Mouse (Mus musculus): ENCODE data around the gene Atp5g2. TPM values are rescaled to one million over a fixed set of nuclear protein-coding genes. Genes with fewer than 3 reads are reported as not detected.
"Not testable (repeated sequence)": the region's sequence is repeated elsewhere in the genome, so short reads cannot be mapped to it uniquely, and the experiment has no call there.

Atp5g2 gene
- total RNA-seq, 2 experiments from 2014 or later: 94.3 to 135 TPM

- peak; percentile 93 for ATAC-seq (replicated peaks; ENCODE audit: low FRiP score, low TSS enrichment, poor library complexity, severe bottlenecking)
Measured at GRCm38 (mm10) chr15:102670767-102671575, 1.2 kb downstream of the Atp5g2 start.

GRCm38 (mm10) chr15:102670281-102670680, 1.9 kb downstream of the Atp5g2 start:
- no peak for ATAC-seq (replicated peaks; ENCODE audit: low FRiP score, low TSS enrichment, poor library complexity, severe bottlenecking)

GRCm38 (mm10) chr15:102669571-102669970, 2.6 kb downstream of the Atp5g2 start:
- no peak for ATAC-seq (replicated peaks; ENCODE audit: low FRiP score, low TSS enrichment, poor library complexity, severe bottlenecking)

GRCm38 (mm10) chr15:102665494-102665893, 6.7 kb downstream of the Atp5g2 start:
- ATAC-seq (replicated peaks; ENCODE audit: low FRiP score, low TSS enrichment, poor library complexity, severe bottlenecking): peak; percentile 96

DNA sequence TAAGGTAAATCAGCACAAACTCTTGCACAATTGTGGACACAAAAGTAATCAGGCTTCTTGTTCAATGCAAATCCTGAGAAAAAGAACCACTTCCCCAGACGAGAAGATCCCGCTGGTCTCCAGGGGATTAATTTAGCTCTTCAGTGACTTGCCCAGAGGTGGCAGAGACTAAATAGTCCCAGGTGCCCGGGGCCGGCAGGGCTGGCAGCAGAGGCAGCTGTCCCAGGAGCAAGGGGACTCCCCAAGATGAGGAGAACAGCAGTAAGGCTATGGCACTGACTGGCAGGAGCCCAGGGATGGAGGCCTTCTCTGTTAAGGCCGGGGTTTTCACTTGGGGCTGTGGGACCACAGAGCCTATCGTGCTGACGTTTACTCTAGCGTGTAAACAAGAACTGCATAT, 8.3 kb downstream of the Atp5g2 start:
- no peak for ATAC-seq (replicated peaks; ENCODE audit: low FRiP score, low TSS enrichment, poor library complexity, severe bottlenecking)

GRCm38 (mm10) chr15:102662601-102663000, 9.6 kb downstream of the Atp5g2 start:
- ATAC-seq (replicated peaks; ENCODE audit: low FRiP score, low TSS enrichment, poor library complexity, severe bottlenecking): not testable (repeated sequence)

DNA sequence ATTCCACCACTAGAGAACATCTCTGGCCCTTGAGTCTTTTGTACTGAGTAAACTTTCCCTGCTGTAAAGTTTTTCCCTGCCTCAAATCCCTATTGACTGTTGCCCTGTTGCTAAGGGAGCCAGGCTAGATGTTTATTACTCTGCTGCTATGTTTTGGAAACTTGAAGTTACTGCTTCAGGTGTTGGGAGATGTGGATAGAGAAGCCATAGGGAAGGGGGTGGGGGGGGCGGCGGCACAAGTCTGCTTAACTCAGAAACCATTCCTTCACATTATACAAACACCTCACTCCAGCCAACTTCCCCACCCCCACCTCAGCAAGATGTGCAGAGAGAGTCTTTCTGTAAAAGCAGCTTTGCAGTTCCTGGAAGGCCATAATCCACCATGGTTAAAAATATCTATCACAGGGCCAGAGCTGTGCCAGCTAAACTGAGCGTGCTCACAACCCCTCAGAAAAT, 14.2 kb downstream of the Atp5g2 start:
- ATAC-seq (replicated peaks; ENCODE audit: low FRiP score, low TSS enrichment, poor library complexity, severe bottlenecking): no peak

DNA sequence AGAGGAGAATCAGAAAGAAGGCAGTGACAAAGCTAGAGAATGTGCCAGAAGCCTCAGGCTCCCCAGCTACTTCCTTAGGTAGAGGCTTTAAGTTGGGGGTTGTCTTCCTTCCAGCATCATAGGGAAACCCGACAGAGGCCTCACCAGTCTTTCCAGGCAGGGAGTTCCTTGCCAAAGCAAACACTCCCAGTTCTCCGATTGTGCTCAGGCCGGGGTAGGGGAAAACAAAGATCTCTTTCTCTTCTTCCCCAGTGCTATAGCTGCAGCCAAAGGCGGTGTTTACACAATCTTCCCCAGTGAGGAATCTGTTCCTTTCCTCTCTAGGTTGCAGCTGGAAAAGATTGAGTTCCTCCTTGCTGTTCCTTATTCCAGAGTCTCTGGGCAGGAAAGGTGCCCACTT, 15.5 kb downstream of the Atp5g2 start:
- no peak for ATAC-seq (replicated peaks; ENCODE audit: low FRiP score, low TSS enrichment, poor library complexity, severe bottlenecking)

GRCm38 (mm10) chr15:102651928-102652660, 20.1 kb downstream of the Atp5g2 start:
- ATAC-seq (replicated peaks; ENCODE audit: low FRiP score, low TSS enrichment, poor library complexity, severe bottlenecking): not testable (repeated sequence)

DNA sequence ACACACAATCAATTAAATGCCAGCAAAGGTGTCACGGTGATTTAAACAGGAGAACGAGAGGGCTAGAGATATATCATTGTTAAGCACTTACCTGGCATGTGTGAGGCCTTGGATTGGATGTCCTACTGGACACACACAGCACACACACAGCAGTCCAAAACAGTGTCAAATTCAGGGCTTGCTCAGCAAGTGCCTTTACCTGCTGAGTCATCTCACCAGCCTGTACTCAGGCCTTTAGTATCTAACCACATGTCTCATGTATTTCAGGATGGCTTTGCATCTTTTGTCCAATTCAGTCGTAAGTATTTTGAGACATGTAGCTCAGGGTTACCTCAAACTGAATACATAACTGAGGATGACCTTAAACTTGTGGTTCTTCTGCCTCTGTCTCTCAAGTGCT, 21.0 kb downstream of the Atp5g2 start:
- ATAC-seq (replicated peaks; ENCODE audit: low FRiP score, low TSS enrichment, poor library complexity, severe bottlenecking): peak; percentile 50

- no peak for ATAC-seq (replicated peaks; ENCODE audit: low FRiP score, low TSS enrichment, poor library complexity, severe bottlenecking)
Measured at GRCm38 (mm10) chr15:102635817-102636216, 36.3 kb downstream of the Atp5g2 start.

DNA sequence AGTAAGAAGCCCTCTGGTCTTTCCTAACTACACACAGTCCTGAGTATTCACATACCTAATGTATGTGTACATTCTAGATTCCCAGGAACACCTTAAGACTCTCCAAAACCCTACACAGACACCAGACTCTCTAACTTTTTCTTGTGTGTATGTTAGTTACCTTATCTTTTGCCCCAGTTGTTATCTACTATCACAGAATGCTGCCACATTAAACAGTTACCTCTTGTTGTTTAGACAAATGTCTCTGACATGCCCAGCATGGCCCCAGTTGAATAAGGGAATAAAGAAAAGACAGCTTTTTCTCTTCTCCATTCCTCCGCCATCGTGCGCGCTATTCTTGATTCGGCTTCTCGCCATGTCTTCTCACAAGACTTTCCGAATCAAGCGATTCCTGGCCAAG, 37.5 kb downstream of the Atp5g2 start:
- peak; percentile 63; the same call in 1 of the 2 replicates for ATAC-seq (replicated peaks; ENCODE audit: low FRiP score, low TSS enrichment, poor library complexity, severe bottlenecking)

DNA sequence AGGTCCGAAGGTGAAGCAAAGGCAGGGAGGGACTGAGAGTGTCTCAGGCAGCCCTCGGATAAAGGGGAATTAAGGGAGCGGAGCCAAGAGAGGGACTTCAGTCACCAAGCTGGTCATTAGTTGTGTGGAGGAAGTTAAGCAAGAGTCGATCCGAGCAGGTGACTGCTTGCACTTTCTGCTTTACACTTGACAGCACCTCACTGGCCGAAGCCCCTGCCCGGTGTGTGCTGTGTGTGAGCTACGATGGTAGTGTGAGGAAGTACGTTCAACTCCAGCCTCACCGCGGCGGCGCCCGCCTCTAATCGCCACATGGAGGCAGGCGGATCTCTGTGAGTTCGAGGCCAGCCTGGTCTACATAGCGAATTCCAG, 46.5 kb downstream of the Atp5g2 start:
- no peak; the same call in 1 of the 2 replicates for ATAC-seq (replicated peaks; ENCODE audit: low FRiP score, low TSS enrichment, poor library complexity, severe bottlenecking)

DNA sequence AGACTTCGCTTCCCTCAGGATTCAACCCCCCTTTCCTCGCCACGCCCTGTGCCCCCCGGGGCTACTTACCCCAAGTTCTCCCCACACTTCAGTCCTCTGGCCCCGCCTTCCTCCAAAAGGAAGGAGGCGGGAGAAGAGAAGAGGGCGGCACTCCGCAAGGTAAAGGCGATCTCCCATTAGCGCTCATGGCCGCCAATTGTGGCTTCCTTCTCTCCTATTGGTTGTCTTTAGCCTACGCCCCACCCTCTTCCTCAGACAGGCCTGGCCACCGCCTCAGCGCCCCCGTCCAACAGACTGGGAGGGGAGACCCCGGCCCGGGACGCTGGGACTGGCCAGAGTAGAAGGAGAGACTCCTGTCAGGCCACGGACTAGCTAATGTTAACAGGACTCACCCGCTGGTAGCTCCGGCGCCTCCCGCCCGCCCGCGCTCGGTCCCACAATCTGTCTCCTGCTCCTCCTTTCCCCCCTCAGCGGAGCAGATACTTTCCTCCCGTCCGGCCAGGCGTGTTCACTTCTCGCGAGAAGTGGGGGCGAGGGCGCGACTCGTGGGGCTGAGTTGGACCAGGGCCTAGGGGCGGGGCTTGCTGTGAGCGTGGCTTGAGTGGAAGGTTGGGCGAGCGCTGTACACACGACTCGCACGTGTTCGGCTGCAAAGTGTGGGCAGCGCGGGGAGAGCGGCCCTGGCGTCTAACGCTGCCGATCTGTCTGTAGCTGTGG, 47.0 kb downstream of the Atp5g2 start, which contains the start of the genes Gm28047 and Atf7:
Gene Gm28047 (minus strand): TSS at position 98 of the 717 bp plus-strand sequence.
Gene Atf7 (minus strand): TSS at position 495 of the 717 bp plus-strand sequence.
- ATAC-seq (replicated peaks; ENCODE audit: low FRiP score, low TSS enrichment, poor library complexity, severe bottlenecking): peak; percentile 96

- ATAC-seq (replicated peaks; ENCODE audit: low FRiP score, low TSS enrichment, poor library complexity, severe bottlenecking): peak; percentile 8; the same call in 1 of the 2 replicates
Measured at GRCm38 (mm10) chr15:102624291-102624969, 47.7 kb downstream of the Atp5g2 start.

- no peak for ATAC-seq (replicated peaks; ENCODE audit: low FRiP score, low TSS enrichment, poor library complexity, severe bottlenecking)
Measured at GRCm38 (mm10) chr15:102623121-102623520, 49.0 kb downstream of the Atp5g2 start.

DNA sequence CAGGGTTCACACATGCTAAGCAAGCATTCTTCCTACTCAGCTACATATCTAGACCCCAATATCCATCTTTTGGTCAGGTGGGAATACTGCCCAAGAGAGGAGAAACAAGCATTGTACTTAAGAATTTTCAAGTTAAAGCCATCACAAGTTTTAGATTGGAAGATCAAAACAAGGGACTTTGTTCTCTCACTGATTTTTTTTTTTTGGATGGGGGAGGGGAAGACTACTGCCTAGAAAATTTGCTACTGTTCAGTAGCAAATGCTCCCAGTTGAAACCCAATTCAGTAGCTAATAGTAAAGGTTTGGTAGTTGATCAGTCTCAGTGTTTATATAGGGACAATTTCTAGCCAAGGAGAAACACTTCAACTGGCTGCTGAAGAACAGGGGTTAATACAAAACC, 49.6 kb downstream of the Atp5g2 start:
- ATAC-seq (replicated peaks; ENCODE audit: low FRiP score, low TSS enrichment, poor library complexity, severe bottlenecking): no peak

GRCm38 (mm10) chr15:102620765-102621164, 51.4 kb downstream of the Atp5g2 start:
- no peak for ATAC-seq (replicated peaks; ENCODE audit: low FRiP score, low TSS enrichment, poor library complexity, severe bottlenecking)

DNA sequence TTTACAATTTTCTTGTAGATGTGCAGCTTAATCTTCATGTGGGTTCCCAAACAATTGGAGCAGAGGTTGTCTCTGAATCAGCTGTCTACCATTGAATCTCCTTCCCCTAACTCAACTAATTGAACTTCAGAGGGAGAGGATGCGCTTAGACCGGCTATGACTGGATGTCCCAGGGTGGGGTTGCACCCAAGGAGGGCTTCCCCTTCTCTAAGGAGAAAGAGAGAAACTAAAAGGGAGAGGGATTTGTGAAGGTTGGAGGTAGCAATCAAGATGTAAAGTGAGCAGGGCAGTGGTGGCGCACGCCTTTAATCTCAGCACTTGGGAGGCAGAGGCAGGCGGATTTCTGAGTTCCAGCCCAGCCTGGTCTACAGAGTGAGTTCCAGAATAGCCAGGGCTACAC, 52.7 kb downstream of the Atp5g2 start:
- ATAC-seq (replicated peaks; ENCODE audit: low FRiP score, low TSS enrichment, poor library complexity, severe bottlenecking): no peak

Data from megakaryocyte-erythroid progenitor cell, adult 5-6 weeks (primary cell).